Mouse (Mus musculus) granulocyte monocyte progenitor cell, adult 5-6 weeks (primary cell): Measurements from ENCODE around the gene Fancd2os. TPM values are rescaled to one million over a fixed set of nuclear protein-coding genes. Genes with fewer than 3 reads are reported as not detected.

ENCODE experiments used
- ATAC-seq: replicated peaks from 2 replicates; pipeline ENCODE4 v1.8.0; 2016; ENCODE audit warnings: mild to moderate bottlenecking, moderate TSS enrichment, inconsistent platforms; ENCODE audit not compliant: poor library complexity, severe bottlenecking
- total RNA-seq, 2 experiments: library from RNA; stranded (forward) in 1 of 2; stranded (reverse) in 1 of 2; fragments of 200-712, 200-1000 nt in 1 of 2; fragments of >200 nt in 1 of 2; fragmentation: Nextera tagmentation in 1 of 2; gene quantifications; 2 replicates each; pipeline ENCODE4 v1.2.3; 2014 to 2017

The Fancd2os gene
- total RNA-seq (2014; fragmentation: Nextera tagmentation) (not detected in 2 replicates), total RNA-seq (2017) (not detected in 2 replicates)

DNA sequence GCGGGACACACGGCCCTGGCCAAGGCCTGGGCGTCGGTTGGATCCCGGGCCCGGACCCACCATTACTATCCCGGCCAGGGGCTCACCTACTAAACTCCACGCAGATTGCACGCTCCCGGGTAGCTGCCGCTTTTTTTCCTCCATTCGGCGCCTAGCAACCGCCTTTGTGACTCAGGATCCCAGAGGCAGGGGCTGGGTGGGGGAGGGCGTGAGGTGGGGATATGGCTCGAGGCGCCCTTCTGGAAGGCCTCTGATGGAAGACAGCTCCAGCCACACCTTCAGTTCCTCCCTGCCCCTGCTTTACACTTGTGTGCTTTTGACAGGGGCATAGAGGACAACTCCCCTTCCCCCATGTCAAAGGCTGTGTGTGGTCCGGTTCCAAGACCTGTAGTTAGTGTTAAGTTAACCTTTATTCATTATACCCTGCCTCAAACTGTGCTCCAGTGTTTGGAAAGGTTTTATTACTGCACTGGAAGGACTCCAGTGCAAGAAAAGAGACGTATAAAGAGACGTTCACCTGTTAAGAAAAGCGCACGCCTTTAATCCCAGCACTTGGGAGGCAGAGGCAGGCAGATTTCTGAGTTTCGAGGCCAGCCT lies at the start of gene Fancd2os:
Gene Fancd2os, minus strand, starts transcription at position 173 of the 597 bp plus-strand sequence.
- ATAC-seq, result no peak

- peak; percentile 42 for ATAC-seq
Observed at GRCm38 (mm10) chr6:113650197-113650640, 49.7 kb upstream of the Fancd2os start.

GRCm38 (mm10) chr6:113649346-113650196 lies 49.1 kb upstream of the Fancd2os start:
- ATAC-seq, result peak; percentile 72

- ATAC-seq, result peak; percentile 81
Observed at GRCm38 (mm10) chr6:113644808-113645207, 44.3 kb upstream of the Fancd2os start.

DNA sequence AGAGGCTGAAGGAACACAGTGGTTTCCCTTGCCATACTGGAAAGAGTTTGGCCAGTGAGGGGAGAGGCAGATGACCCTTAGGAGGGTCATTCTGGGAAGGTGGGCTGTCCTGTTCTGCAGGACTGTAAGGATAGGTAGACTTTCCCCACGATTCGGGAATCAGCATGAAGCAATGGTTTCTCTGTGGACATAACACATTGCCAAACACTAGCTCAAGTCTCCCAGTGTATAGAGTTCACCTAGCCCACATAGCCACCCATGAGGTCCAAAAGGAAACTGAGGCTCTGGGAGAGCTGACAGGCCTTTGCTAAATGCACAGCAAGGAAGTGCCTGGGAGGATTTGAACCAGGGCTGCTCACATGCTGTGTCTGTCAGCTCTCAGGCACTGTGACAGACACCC lies 43.5 kb upstream of the Fancd2os start:
- ATAC-seq, result no peak

GRCm38 (mm10) chr6:113643021-113643420 lies 42.5 kb upstream of the Fancd2os start:
- no peak for ATAC-seq

DNA sequence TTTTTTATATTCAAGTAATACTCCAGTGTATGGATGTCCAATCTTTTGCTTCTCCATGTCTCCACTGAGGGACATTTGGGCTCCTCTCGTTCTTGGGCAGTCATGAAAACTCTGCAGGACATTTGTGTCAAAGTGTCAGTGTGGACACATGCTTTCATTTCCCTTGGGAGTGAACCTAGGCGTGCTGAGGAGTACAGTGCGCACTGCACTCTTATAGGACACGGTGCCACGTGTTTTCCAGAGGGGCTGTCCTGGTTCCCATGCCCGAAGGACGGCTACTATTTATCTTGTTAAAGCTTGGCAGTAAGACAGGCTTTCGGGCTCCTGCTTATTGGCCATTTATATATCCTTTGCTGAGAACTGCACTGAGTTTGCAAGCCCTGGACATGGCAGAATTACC lies 42.1 kb upstream of the Fancd2os start:
- no peak for ATAC-seq

GRCm38 (mm10) chr6:113639201-113639600 lies 38.7 kb upstream of the Fancd2os start:
- ATAC-seq, result no peak

DNA sequence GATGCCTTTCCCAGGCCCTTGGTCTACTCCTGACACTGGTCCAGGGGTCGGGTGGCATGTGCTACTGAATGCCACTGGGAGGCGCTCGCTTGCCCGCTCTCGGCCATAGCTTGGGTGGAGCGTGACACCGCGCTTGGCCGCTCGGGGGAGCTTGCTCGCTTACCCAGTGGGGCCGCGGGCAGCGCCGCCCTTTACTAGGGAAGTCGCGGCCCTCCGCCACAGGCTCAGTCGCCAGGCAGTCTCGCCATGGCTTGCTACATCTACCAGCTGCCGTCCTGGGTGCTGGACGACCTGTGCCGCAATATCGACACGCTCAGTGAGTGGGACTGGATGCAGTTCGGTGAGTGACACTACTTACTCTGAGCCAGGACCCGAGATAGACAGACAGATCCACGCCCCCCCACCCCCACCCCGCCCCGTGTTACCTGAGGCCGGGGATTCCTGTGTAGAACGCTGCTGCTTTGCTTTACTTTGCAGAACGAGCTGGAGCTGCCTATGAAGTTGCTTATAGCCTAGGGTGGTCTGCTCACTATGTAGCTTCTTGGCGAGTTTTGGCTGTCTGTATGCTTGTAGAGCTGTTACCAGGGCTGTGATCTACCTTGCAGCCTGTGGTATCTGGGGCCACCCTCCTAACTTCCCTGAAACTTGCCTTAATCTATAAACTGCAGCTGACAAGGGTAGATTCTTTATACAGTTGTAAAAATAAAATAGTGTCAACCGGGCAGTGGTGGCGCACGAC lies 38.0 kb upstream of the Fancd2os start, which contains the start of gene Irak2:
Gene Irak2, plus strand, starts transcription at position 166 of the 739 bp plus-strand sequence.
- ATAC-seq, result peak; percentile 100

DNA sequence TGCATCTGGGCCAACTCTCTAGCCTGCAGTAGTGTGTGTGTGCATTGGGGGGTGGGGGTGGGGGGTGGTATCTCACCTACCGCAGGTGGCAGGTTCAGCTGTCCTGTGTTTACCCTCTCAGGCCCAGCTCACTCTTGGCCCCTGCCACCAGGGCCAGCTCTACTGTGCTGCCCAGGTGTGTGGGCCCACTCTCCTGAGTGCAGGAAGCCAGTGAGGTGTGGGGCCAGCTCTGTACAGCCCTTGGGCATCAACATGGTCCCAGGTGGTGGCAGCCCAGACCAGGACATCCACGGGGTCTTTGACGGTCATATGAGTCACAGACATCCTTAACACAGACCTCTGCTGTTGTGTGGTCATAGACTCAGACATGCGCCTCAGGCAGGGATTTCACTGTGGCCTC lies 32.3 kb upstream of the Fancd2os start:
- ATAC-seq, result no peak

- peak; percentile 91 for ATAC-seq
Observed at GRCm38 (mm10) chr6:113630322-113630721, 29.8 kb upstream of the Fancd2os start.

- no peak for ATAC-seq
Observed at GRCm38 (mm10) chr6:113624989-113625770, 24.7 kb upstream of the Fancd2os start.

- peak; percentile 79 for ATAC-seq
Observed at GRCm38 (mm10) chr6:113623941-113624751, 23.6 kb upstream of the Fancd2os start, which contains the start of gene Vhl. Gene Vhl (plus strand): TSS chr6:113623959.

DNA sequence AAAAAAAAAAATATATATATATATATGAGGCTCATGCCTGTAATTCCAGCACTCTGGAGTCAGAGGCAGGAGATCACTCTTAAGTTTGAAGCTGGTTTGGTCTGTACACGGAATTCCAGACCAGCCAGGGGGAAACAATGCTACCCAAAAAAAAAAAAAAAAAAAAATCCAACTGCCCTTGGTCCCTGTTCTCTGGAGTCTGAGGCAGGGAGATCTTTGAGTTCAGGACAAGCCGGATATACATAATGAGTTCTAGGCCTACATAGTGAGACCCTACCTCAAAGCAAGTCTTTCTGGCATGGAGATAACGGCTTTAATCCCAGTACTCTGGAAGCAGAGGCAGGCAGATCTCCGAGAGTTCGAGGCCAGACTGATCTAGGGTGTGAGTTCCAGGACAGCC lies 22.9 kb upstream of the Fancd2os start:
- ATAC-seq, result no peak

- ATAC-seq, result no peak
Observed at GRCm38 (mm10) chr6:113615489-113615888, 15.0 kb upstream of the Fancd2os start.

DNA sequence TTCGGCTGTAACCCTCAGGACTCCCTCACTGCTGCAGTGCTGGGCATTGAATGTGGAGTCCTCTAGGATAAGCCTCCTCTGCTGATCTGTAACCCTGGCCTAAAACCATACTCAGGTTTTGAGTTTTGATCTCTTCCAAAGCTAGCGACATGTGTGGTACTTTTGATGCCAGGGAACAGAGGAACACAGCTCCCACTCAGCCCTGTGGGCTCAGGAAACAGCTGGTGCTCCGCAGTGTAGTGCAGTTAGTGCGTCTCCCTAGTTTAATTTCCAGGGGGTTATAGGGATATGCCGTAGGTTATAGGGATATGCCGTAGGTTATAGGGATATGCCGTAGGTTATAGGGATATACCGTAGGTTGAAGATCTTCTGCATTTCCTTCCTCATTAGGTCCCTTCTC lies 14.5 kb upstream of the Fancd2os start:
- no peak for ATAC-seq

- ATAC-seq, result no peak
Observed at GRCm38 (mm10) chr6:113614152-113614551, 13.6 kb upstream of the Fancd2os start.

- ATAC-seq, result no peak
Observed at GRCm38 (mm10) chr6:113612258-113612969, 11.9 kb upstream of the Fancd2os start.
